Mouse (Mus musculus): ENCODE measurements around the gene Slc39a8.

DNA sequence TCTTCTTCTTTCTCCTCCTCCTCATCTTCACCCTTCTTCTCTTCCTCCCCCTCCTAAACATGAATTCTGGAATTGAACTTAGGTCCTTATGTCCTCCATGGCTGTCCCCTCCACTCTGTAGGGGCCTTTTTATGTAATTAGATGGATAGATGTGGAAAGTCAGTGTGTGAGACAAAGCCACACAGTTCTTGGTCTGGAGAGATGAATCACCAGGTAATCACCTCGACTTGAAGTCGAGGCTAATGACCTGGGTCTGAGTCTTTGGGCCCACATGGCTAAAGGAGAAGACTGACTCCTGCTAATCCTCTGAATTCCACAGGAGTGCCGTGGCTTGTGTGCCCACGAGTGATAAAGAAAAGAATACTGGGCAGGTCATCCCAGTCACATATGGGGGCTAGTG lies 7.8 kb downstream of the Slc39a8 start:
- no peak for TF ChIP-seq CTCF (IDR thresholded peaks at IDR 0.05; ENCODE audit: control insufficient read depth, insufficient read depth, insufficient replicate concordance, low read depth, low read length)
- TF ChIP-seq POLR2A (IDR thresholded peaks at IDR 0.05; ENCODE audit: control insufficient read depth, low read depth, low read length): no peak
